Mouse (Mus musculus): Measurements from ENCODE around the gene Csrp3.

Csrp3 gene

DNA sequence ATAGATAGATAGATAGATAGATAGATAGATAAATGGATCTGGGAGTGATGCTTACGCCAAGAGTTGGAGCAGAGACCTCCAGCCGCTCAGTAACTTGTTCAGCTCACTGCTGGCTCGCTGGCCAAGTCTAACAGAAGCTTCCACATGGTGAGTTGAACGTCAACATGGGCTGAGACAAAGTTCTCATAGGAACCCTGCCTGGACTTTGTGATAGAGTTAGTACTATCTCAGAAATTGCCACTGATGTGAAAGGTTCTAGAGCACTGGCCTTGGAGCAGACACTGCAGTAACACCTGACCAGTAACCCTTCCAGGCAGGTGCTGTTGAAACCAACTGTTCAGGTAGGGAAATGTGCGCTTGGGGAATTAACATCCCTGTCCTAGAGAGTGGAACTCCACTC, 4.3 kb downstream of the Csrp3 start:
- POLR2A ChIA-PET = no interaction called here
- CTCF ChIA-PET = interaction anchor here in 1 of 4 experiments (0.7 kb wide), 1 partner anchor 290 kb away, joined by 3 read pairs; no protein-coding TSS in a partner anchor

GRCm38 (mm10) chr7:48842353-48842752, 5.5 kb downstream of the Csrp3 start:
- ChIA-PET POLR2A (interaction anchor here in 1 of 4 experiments (0.5 to 0.6 kb wide), 2 partner anchors 11 to 280 kb away, joined by 3 to 4 read pairs; no protein-coding TSS in a partner anchor), CTCF (interaction anchor here in 1 of 4 experiments (0.6 kb wide), 1 partner anchor 594 kb away, joined by 3 read pairs; no protein-coding TSS in a partner anchor)

GRCm38 (mm10) chr7:48841538-48841937, 6.3 kb downstream of the Csrp3 start:
- POLR2A ChIA-PET = interaction anchor here in 1 of 4 experiments (0.6 kb wide), 1 partner anchor 12 kb away, joined by 3 read pairs; no protein-coding TSS in a partner anchor

DNA sequence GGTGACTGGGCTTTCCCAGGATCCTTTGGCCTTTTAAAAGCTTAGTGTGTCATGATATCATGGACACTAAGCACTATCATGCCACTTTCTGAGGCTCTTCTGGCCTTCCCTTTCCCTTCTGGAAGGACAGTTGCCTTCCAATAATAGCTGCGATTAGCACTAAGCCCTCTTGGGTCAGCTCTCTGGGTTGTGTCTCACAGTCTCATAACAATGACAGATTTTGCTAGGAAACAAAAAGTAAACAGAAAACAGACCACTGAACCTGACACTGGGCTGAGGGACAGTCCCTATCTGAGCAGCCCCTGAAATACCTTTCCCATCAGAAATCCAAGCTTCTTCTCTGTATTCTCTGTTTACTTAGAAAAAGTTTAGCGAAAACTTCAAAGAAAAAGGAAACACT, 7.3 kb downstream of the Csrp3 start:
- POLR2A ChIA-PET = interaction anchor here in 2 of 4 experiments (0.6 to 1.2 kb wide), 2 partner anchors 17 to 59 kb away, joined by 3 to 5 read pairs; no protein-coding TSS in a partner anchor
- CTCF ChIA-PET = no interaction called here

More at GRCm38 (mm10) chr7:48841538-48841937, 6.3 kb downstream of the Csrp3 start:
- CTCF ChIA-PET = interaction anchor here in 1 of 4 experiments (0.5 kb wide), 1 partner anchor 412 kb away, joined by 4 read pairs; no protein-coding TSS in a partner anchor

DNA sequence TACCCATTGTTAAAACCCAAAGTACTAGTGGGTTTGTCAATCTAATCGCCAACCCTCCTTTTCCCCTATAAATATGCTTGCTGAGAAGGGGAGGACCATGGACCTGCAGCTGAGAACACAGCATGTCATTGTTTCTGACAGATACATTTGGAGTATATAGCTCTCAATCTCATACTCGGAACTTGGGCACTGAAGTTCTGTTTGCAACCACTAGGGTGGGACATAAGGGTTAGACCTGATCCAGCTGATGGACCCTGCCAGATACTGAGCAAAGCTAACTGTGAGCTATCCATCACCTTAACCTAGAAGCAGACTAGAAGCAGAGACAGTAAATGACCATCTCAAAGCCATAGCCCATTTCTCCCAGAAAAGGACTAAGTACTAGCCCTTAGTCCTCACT, 9.4 kb downstream of the Csrp3 start:
- CTCF ChIA-PET = interaction anchor here (0.6 to 2.7 kb wide), 9 partner anchors 9 to 280 kb away, joined by 3 to 10 read pairs (median 3); no protein-coding TSS in a partner anchor

GRCm38 (mm10) chr7:48836949-48837348, 10.9 kb downstream of the Csrp3 start:
- ChIA-PET CTCF (interaction anchor here in 2 of 4 experiments (0.6 to 0.7 kb wide), 3 partner anchors 23 to 105 kb away, joined by 3 read pairs; no protein-coding TSS in a partner anchor), POLR2A (no interaction called here)

More for the DNA sequence above, 9.4 kb downstream of the Csrp3 start:
- POLR2A ChIA-PET = no interaction called here

DNA sequence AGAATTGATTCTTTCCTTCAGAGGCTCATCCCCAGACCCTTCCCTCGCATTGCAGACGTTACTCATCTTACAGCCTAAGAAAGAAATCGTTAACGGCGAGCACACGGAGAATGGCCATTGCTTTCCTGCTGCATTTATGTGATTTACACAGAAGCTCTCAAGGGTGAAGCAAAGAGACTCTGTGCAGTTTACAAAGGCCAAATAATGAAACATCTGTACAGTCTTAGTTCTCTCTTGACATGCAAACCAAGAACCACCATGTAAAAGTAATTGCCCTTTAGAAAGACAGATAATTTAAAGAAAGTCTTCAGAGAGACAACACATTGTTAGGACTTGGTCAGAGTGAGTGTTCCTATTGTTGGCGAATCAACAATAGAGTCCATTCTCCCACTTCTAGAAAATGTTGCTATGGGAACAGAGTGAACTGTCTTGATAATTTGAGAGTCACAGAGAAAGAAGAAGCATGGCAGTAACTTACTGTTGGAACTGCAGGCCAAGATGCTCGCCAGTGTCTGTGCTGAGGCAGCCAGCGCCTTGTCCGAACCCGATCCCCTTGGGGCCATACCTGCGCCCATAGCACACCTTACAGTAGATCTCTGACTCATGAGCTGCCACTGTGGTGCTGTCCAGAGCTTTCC, 12.7 kb downstream of the Csrp3 start:
- ChIA-PET POLR2A (interaction anchor here in 3 of 4 experiments (0.6 to 1.8 kb wide), 5 partner anchors 11 to 415 kb away, joined by 3 to 6 read pairs (median 3); no protein-coding TSS in a partner anchor), CTCF (interaction anchor here in 1 of 4 experiments (1.1 kb wide), 1 partner anchor 290 kb away, joined by 3 read pairs; no protein-coding TSS in a partner anchor)

- CTCF ChIA-PET = no interaction called here
- POLR2A ChIA-PET = interaction anchor here in 2 of 4 experiments (0.7 to 1.8 kb wide), 3 partner anchors 10 to 415 kb away, joined by 3 to 6 read pairs (median 3); no protein-coding TSS in a partner anchor
These were observed 13.4 kb downstream of the Csrp3 start for GRCm38 (mm10) chr7:48834371-48834970.

- CTCF ChIA-PET = interaction anchor here in 1 of 4 experiments (0.7 kb wide), 1 partner anchor 36 kb away, joined by 3 read pairs; no protein-coding TSS in a partner anchor
- POLR2A ChIA-PET = interaction anchor here in 2 of 4 experiments (0.6 to 1.4 kb wide), 2 partner anchors 43 to 1143 kb away, joined by 4 to 7 read pairs; no protein-coding TSS in a partner anchor
These were observed 15.1 kb downstream of the Csrp3 start for GRCm38 (mm10) chr7:48832735-48833134.

DNA sequence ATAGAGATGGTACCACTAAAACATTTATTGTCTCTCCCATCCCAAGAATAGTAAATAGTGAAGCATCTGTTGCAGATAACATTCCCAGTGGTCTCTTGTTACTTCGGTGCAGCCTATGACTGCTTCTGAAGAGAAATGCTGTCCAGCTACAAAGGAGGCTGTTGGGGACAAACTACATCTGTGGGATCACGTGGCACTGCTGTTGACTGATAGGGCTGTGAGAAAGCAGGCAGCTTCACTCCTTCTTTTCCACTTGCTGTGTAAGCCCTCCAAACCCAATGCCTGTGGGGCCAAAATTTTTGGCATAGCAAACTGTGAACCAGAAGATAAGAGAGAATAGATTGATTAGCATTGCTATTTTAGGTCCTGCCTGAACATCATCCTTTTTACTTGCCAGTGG, 17.4 kb downstream of the Csrp3 start:
- ChIA-PET CTCF (no interaction called here), POLR2A (interaction anchor here in 1 of 4 experiments (0.7 kb wide), 1 partner anchor 9 kb away, joined by 5 read pairs; no protein-coding TSS in a partner anchor)

- POLR2A ChIA-PET = no interaction called here
- CTCF ChIA-PET = no interaction called here
These were observed 18.5 kb downstream of the Csrp3 start for GRCm38 (mm10) chr7:48829177-48829910.

GRCm38 (mm10) chr7:48825170-48825569, 22.7 kb downstream of the Csrp3 start:
- CTCF ChIA-PET = no interaction called here
- POLR2A ChIA-PET = interaction anchor here in 3 of 4 experiments (0.5 to 2.1 kb wide), 4 partner anchors 9 to 36 kb away, joined by 3 to 6 read pairs (median 3); no protein-coding TSS in a partner anchor

DNA sequence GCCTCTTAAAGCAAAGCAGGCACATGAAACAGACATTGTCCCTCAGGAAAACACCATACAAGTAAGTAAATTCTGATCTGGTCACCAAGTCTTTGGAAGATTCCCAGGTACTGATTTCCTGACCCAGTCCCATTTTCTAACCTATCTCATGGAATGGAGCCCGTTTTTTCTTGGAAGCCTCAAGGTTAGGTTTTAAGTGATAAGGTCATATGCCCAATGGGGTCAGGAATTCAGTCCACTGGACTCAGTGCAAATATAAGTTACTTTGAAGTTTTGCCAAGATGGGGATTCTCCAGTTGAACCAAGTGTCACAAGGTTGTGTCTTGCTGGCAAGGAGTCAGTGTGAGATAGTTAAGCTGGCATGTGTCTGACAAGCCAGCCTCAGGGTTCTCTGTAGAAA, 23.2 kb downstream of the Csrp3 start:
- POLR2A ChIA-PET = interaction anchor here in 3 of 4 experiments (0.5 to 2.1 kb wide), 4 partner anchors 9 to 35 kb away, joined by 3 to 6 read pairs (median 3); no protein-coding TSS in a partner anchor

GRCm38 (mm10) chr7:48823621-48824020, 24.2 kb downstream of the Csrp3 start:
- CTCF ChIA-PET = no interaction called here
- POLR2A ChIA-PET = interaction anchor here in 1 of 4 experiments (0.5 to 2.1 kb wide), 2 partner anchors 10 to 58 kb away, joined by 4 to 6 read pairs; no protein-coding TSS in a partner anchor

More for the DNA sequence above, 23.2 kb downstream of the Csrp3 start:
- CTCF ChIA-PET = no interaction called here

GRCm38 (mm10) chr7:48821654-48822053, 26.2 kb downstream of the Csrp3 start:
- ChIA-PET CTCF (interaction anchor here in 1 of 4 experiments (0.6 kb wide), 1 partner anchor 452 kb away, joined by 3 read pairs; no protein-coding TSS in a partner anchor), POLR2A (interaction anchor here in 2 of 4 experiments (0.6 to 0.7 kb wide), 2 partner anchors 9 to 13 kb away, joined by 4 to 5 read pairs; no protein-coding TSS in a partner anchor)

- CTCF ChIA-PET = interaction anchor here in 1 of 4 experiments (0.5 kb wide), 1 partner anchor 170 kb away, joined by 21 read pairs; no protein-coding TSS in a partner anchor
These were observed 34.2 kb downstream of the Csrp3 start for GRCm38 (mm10) chr7:48813594-48813993.

GRCm38 (mm10) chr7:48812358-48812757, 35.5 kb downstream of the Csrp3 start:
- POLR2A ChIA-PET = interaction anchor here in 1 of 4 experiments (1.4 kb wide), 1 partner anchor 23 kb away, joined by 5 read pairs; the partner anchor contains the start of gene Zdhhc13
- CTCF ChIA-PET = no interaction called here

More at GRCm38 (mm10) chr7:48813594-48813993, 34.2 kb downstream of the Csrp3 start:
- POLR2A ChIA-PET = no interaction called here

DNA sequence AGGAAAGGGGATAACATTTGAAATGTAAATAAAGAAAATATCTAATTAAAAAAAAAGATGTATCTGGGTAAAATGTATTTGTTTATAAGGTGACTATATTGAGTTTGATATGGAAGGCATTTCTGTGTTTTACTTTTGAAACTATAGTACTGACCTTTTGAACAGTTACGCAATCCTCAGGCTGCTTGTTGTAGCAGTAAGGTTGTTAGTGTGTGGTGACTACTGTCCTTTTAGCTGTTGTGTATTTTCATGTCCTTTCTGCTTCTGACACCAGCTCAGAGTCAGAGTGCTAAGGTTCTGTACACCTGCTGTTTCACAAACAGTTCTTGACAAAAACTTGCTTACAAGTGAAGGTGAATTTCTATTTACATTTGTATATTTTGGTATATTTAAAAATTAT, 37.2 kb downstream of the Csrp3 start:
- CTCF ChIA-PET = no interaction called here
- POLR2A ChIA-PET = interaction anchor here in 1 of 4 experiments (1.0 kb wide), 1 partner anchor 71 kb away, joined by 5 read pairs; the partner anchor contains the start of gene E2f8
